Mouse (Mus musculus) spleen, adult 10 weeks (tissue): ENCODE measurements around the gene Pms2. TPM values are rescaled to one million over a fixed set of nuclear protein-coding genes. Genes with fewer than 3 reads are reported as not detected.

Source experiments
- polyA plus RNA-seq: library from polyadenylated mRNA; stranded (reverse); fragments of 350-450 nt; fragmentation: Illumina TruSeq; extraction: RNeasy Lipid Tissue Mini Kit (QIAGEN cat#74804); gene quantifications from one replicate; pipeline ENCODE4 v1.2.3, GENCODE M21; 2015; ENCODE audit warnings: low replicate concordance; ENCODE audit not compliant: insufficient read depth

Pms2 gene
- polyA plus RNA-seq: 25.8 TPM

GRCm38 (mm10) chr5:143909417-143910400 is at the start of gene Pms2, which contains the start of gene Aimp2:
Gene Pms2 (plus strand): TSS chr5:143909964.
Gene Aimp2 (minus strand): TSS chr5:143909847.

GRCm38 (mm10) chr5:143897635-143898330 is 12.0 kb upstream of the Pms2 start, which contains the start of gene Ankrd61:
Gene Ankrd61 (minus strand): TSS chr5:143897685.

GRCm38 (mm10) chr5:143927875-143928274 is 18.1 kb downstream of the Pms2 start, which contains the start of gene Gm42421:
Gene Gm42421 (plus strand): TSS chr5:143928175.

GRCm38 (mm10) chr5:143932831-143933230 is 23.1 kb downstream of the Pms2 start, which contains the start of gene Rsph10b:
Gene Rsph10b (plus strand): TSS chr5:143933035.

Other genes with a start within 250 kb of the Pms2 start
- 15.0 TPM for gene Usp42, start 177.7 kb upstream of the Pms2 start, polyA plus RNA-seq
- gene Eif2ak1, start 92.2 kb upstream of the Pms2 start, polyA plus RNA-seq: 48.0 TPM
- gene Ankrd61, start 12.3 kb upstream of the Pms2 start, polyA plus RNA-seq: 0.21 TPM
- gene Aimp2, start 117 bp upstream of the Pms2 start, polyA plus RNA-seq: 27.0 TPM
- 1.9 TPM for gene Gm42421, start 18.2 kb downstream of the Pms2 start, polyA plus RNA-seq
- 1.9 TPM for gene Rsph10b, start 23.1 kb downstream of the Pms2 start, polyA plus RNA-seq
- 93.1 TPM for gene Ccz1, start 104.9 kb downstream of the Pms2 start, polyA plus RNA-seq
- not detected for gene Ocm, start 116.7 kb downstream of the Pms2 start, polyA plus RNA-seq
- gene Lmtk2, start 190.5 kb downstream of the Pms2 start, polyA plus RNA-seq: 18.0 TPM